Mouse (Mus musculus): ENCODE results near the gene Trex1. TPM values are rescaled to one million over a fixed set of nuclear protein-coding genes. Genes with fewer than 3 reads are reported as not detected.

Gene Trex1
- total RNA-seq, 1 experiment: 7.4 TPM

DNA sequence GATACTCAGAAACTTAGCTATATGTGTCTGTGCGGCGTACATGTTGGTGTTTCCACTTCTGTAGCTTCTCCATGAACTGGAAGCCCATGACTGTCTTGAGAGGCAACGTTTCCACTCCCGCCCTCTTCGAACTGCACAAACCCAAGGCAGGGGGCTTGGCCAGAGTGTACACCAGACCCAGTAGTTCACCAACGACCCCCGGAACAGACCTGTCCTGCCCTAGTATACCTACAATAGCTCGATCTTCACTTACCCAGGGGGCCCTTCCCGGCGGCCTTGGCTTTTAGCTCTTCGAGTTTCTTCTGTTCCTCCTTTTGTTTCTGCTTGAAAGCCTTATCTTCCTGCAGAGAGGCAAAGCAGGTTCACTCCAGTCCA lies 22.2 kb upstream of the Trex1 start:
- H3K4me3 ChIP-seq (ENCODE audit: insufficient read depth in 1 of 2, low read depth in 1 of 2, low read length in 2 of 2, poor library complexity in 1 of 2, severe bottlenecking in 1 of 2): peak overlapping the region; percentile 67 to 94
- peaks cover 0 to 9% of the 10 kb centered on the region in 2 experiments; a peak in 1 of 4 replicates for H3K4me1 ChIP-seq (ENCODE audit: control insufficient read depth in 2 of 2, insufficient read depth in 2 of 2, low read length in 2 of 2, poor library complexity in 1 of 2)
- no peak for DNase-seq (ENCODE audit: low read depth, low spot score)
- peak overlapping the region; percentile 99 for H3K9ac ChIP-seq (ENCODE audit: insufficient read depth, low read depth, low read length, poor library complexity, severe bottlenecking)
- in situ Hi-C loops (cut with MboI; ENCODE audit: low sequenced_read_pairs in 2 of 2, unreplicated experiment in 2 of 2): no loop called here
- peaks cover 5% of the 10 kb centered on the region for H3K36me3 ChIP-seq (ENCODE audit: control insufficient read depth, insufficient read depth, low read length, poor library complexity, severe bottlenecking)
- no peaks in the 10 kb centered on the region for H3K9me3 ChIP-seq (ENCODE audit: control insufficient read depth, insufficient read depth, low read depth, low read length)
- H3K27ac ChIP-seq (ENCODE audit: insufficient read depth, low read depth, low read length, poor library complexity, severe bottlenecking): peak overlapping the region; percentile 70
- no peak for TF ChIP-seq MAFK (IDR thresholded peaks at IDR 0.05; ENCODE audit: insufficient read depth, low read depth, low read length)
- no peak for TF ChIP-seq ZNF384 (IDR thresholded peaks at IDR 0.05; ENCODE audit: low read depth, low read length)
- TF ChIP-seq CHD2 (IDR thresholded peaks at IDR 0.05; ENCODE audit: low read depth, low read length): no peak
- TF ChIP-seq HCFC1 (IDR thresholded peaks at IDR 0.05; ENCODE audit: borderline replicate concordance, insufficient read depth, low read length): no peak
- no peak for TF ChIP-seq ZC3H11A (IDR thresholded peaks at IDR 0.05; ENCODE audit: borderline replicate concordance, low read depth, low read length)

DNA sequence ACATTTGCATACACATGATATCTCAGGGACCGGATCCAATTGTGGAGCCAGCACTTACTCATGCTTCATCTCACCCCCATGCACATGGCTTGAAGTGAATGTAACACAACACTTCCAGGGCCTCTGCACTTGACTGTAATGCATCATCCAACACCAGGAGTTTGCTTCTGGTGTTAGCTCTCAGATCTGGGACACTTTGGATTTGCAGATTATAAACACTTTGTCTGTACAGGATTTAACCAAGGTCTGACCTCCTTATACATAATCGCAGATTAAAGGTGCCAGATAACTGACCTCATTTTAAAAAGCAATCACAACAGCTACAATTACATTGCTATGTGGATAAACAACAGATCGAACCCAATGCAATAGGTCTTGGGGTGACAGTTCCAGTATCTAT lies 21.0 kb upstream of the Trex1 start:
- no peak for DNase-seq (ENCODE audit: low read depth, low spot score)
- Histone ChIP-seq H3K4me1 (ENCODE audit: control insufficient read depth in 2 of 2, insufficient read depth in 2 of 2, low read length in 2 of 2, poor library complexity in 1 of 2) (peaks cover 0 to 4% of the 10 kb centered on the region in 2 experiments; a peak in 1 of 4 replicates), H3K9me3 (ENCODE audit: control insufficient read depth, insufficient read depth, low read depth, low read length) (no peaks in the 10 kb centered on the region), H3K27ac (ENCODE audit: insufficient read depth, low read depth, low read length, poor library complexity, severe bottlenecking) (no peak overlapping the region), H3K36me3 (ENCODE audit: control insufficient read depth, insufficient read depth, low read length, poor library complexity, severe bottlenecking) (peaks cover 5% of the 10 kb centered on the region), H3K4me3 (ENCODE audit: insufficient read depth in 1 of 2, low read depth in 1 of 2, low read length in 2 of 2, poor library complexity in 1 of 2, severe bottlenecking in 1 of 2) (no peak overlapping the region), H3K9ac (ENCODE audit: insufficient read depth, low read depth, low read length, poor library complexity, severe bottlenecking) (no peak overlapping the region)
- TF ChIP-seq HCFC1 (IDR thresholded peaks at IDR 0.05; ENCODE audit: borderline replicate concordance, insufficient read depth, low read length): no peak
- TF ChIP-seq ZNF384 (IDR thresholded peaks at IDR 0.05; ENCODE audit: low read depth, low read length): no peak
- TF ChIP-seq CHD2 (IDR thresholded peaks at IDR 0.05; ENCODE audit: low read depth, low read length): no peak
- in situ Hi-C loops (cut with MboI; ENCODE audit: low sequenced_read_pairs in 2 of 2, unreplicated experiment in 2 of 2): no loop called here

DNA sequence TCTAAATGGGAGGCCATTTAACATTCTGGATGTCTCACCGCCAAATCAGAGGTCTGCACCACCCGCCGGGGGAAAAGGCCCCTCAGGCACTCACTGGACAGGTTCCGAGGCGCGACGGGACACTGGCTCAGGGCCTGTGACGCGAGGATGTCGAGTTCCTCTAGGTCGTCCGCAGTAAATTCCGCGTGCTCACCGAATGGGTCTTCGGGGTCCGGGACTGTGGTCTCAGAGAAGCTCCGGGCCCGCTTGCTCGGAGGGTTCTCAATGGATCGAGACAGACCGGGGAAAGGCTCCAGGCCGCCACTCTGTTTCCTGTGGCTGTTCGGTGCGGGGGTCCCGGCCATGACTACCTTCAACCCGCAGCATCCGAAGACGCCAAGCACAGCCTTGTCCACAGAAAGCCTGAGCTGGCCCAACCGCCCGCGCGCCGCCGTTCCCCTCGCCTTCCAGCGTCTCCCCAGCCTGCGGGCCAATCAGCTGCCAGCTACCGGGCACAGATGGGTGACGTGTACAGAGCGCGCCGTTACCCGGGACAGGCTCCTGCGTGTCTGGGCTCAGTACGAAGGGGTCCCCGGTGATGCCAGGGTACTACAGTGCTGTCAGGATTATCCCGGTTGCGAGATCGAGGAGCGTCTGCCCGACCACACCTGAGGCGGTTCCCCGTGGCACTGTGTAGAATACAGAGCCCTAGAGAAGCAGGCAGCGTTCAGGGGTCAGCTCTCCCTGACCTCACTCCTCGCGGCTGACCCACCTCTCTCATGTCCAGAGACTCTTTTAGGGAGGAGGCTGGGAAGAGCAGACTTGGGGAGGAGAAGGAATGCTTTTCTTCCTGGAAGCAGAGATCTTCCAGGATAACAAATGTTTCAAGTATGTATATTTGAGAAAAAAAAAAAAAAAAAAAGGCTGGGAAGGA lies 14.4 kb upstream of the Trex1 start, which contains the start of gene Atrip:
TSS of gene Atrip (minus strand) at position 464 of the 913 bp plus-strand sequence.
- Histone ChIP-seq H3K4me3 (ENCODE audit: insufficient read depth in 1 of 2, low read depth in 1 of 2, low read length in 2 of 2, poor library complexity in 1 of 2, severe bottlenecking in 1 of 2) (peak within 1 kb of the TSS; percentile 87 to 90), H3K9ac (ENCODE audit: insufficient read depth, low read depth, low read length, poor library complexity, severe bottlenecking) (peak within 1 kb of the TSS; percentile 91), H3K27ac (ENCODE audit: insufficient read depth, low read depth, low read length, poor library complexity, severe bottlenecking) (0 out of 2 replicates have a peak within 1 kb of the TSS, but pooled peaks have one; percentile 12), H3K9me3 (ENCODE audit: control insufficient read depth, insufficient read depth, low read depth, low read length) (no peaks in the 10 kb centered on the region), H3K36me3 (ENCODE audit: control insufficient read depth, insufficient read depth, low read length, poor library complexity, severe bottlenecking) (peaks cover 15% of the 10 kb centered on the region), H3K4me1 (ENCODE audit: control insufficient read depth in 2 of 2, insufficient read depth in 2 of 2, low read length in 2 of 2, poor library complexity in 1 of 2) (peaks cover 0 to 3% of the 10 kb centered on the region in 2 experiments; a peak in 1 of 4 replicates)
- DNase-seq (ENCODE audit: low read depth, low spot score): peak; percentile 74
- in situ Hi-C loops (cut with MboI; ENCODE audit: low sequenced_read_pairs in 2 of 2, unreplicated experiment in 2 of 2): no loop called here
- no peak for TF ChIP-seq MAFK (IDR thresholded peaks at IDR 0.05; ENCODE audit: insufficient read depth, low read depth, low read length)
- TF ChIP-seq CHD2 (IDR thresholded peaks at IDR 0.05; ENCODE audit: low read depth, low read length): no peak
- TF ChIP-seq ZC3H11A (IDR thresholded peaks at IDR 0.05; ENCODE audit: borderline replicate concordance, low read depth, low read length): no peak
- TF ChIP-seq ZNF384 (IDR thresholded peaks at IDR 0.05; ENCODE audit: low read depth, low read length): 0 out of 2 replicates have a peak, but pooled peaks have one; percentile 7
- TF ChIP-seq HCFC1 (IDR thresholded peaks at IDR 0.05; ENCODE audit: borderline replicate concordance, insufficient read depth, low read length): peak; percentile 74

DNA sequence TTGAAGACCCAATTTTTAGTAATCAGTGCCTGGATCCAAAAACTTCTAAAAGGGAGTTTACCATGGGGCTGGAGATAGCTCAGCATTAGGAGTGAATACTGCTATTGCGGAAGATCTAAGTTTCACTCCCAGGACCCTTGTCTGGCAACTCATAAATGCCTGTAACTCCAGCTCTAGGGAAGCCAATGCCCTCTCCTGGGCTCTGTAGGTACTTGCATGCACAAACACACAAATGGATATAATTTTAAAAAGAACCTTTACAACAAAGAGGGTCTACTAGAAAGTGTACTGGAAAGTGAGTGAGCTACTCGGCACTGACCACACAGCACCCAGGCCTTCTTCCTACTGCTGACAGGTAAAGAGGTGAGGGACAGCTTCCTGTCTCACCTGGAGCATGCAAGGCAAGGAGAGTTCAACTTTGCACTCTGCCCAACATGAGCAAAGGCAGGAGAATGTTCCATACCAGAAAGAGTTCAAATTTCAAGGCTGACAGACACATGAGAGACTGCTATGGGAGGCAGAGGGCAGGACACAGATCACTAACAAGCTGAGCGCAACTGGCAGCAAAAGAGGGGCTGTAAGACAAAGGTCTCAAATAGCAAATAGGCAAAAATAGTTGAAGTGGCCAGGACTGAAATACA lies 8.7 kb upstream of the Trex1 start:
- TF ChIP-seq ZNF384 (IDR thresholded peaks at IDR 0.05; ENCODE audit: low read depth, low read length): no peak
- no peak for TF ChIP-seq CHD2 (IDR thresholded peaks at IDR 0.05; ENCODE audit: low read depth, low read length)
- Histone ChIP-seq H3K36me3 (ENCODE audit: control insufficient read depth, insufficient read depth, low read length, poor library complexity, severe bottlenecking) (peaks cover 40% of the 10 kb centered on the region), H3K4me3 (ENCODE audit: insufficient read depth in 1 of 2, low read depth in 1 of 2, low read length in 2 of 2, poor library complexity in 1 of 2, severe bottlenecking in 1 of 2) (no peak overlapping the region), H3K9me3 (ENCODE audit: control insufficient read depth, insufficient read depth, low read depth, low read length) (no peaks in the 10 kb centered on the region), H3K27ac (ENCODE audit: insufficient read depth, low read depth, low read length, poor library complexity, severe bottlenecking) (no peak overlapping the region), H3K9ac (ENCODE audit: insufficient read depth, low read depth, low read length, poor library complexity, severe bottlenecking) (no peak overlapping the region), H3K4me1 (ENCODE audit: control insufficient read depth in 2 of 2, insufficient read depth in 2 of 2, low read length in 2 of 2, poor library complexity in 1 of 2) (peaks cover 0 to 3% of the 10 kb centered on the region in 2 experiments; a peak in 1 of 4 replicates)
- DNase-seq (ENCODE audit: low read depth, low spot score): no peak
- in situ Hi-C loops (cut with MboI; ENCODE audit: low sequenced_read_pairs in 2 of 2, unreplicated experiment in 2 of 2): no loop called here

All from ES-E14 (cell line).